Mouse (Mus musculus) liver, embryonic 13.5 days (tissue): ENCODE results near the gene Pld3. TPM values are rescaled to one million over a fixed set of nuclear protein-coding genes. Genes with fewer than 3 reads are reported as not detected.

Experiments used
- polyA plus RNA-seq: library from polyadenylated mRNA; unstranded; fragments of >200 nt; fragmentation: Nextera tagmentation; extraction: Ambion mirVana; gene quantifications from 2 replicates; pipeline ENCODE4 v1.2.1, GENCODE M21; 2015

Pld3 gene
- polyA plus RNA-seq, 1 experiment from 2014 or later, result 53.8 TPM

Other genes with a start within 250 kb of the Pld3 start
- 3.6 and 3.9 TPM in 2 replicates for gene Ltbp4, start 215.5 kb downstream of the Pld3 start, polyA plus RNA-seq
- 23.1 and 25.0 TPM in 2 replicates for gene Shkbp1, start 197.2 kb downstream of the Pld3 start, polyA plus RNA-seq
- gene Gm20479, start 195.8 kb downstream of the Pld3 start, polyA plus RNA-seq, result 0.50 TPM in 1 of 2 replicates, not detected in the other
- 0.07 and 0.10 TPM in 2 replicates for gene Sptbn4, start 105.5 kb downstream of the Pld3 start, polyA plus RNA-seq
- gene Blvrb, start 105.2 kb downstream of the Pld3 start, polyA plus RNA-seq, result 831 and 956 TPM in 2 replicates
- 31.4 and 31.7 TPM in 2 replicates for gene Sertad3, start 79.5 kb downstream of the Pld3 start, polyA plus RNA-seq
- 20.7 and 21.7 TPM in 2 replicates for gene Sertad1, start 66.3 kb downstream of the Pld3 start, polyA plus RNA-seq
- 0.78 and 0.88 TPM in 2 replicates for gene Prx, start 53.9 kb downstream of the Pld3 start, polyA plus RNA-seq
- 0.08 and 0.12 TPM in 2 replicates for gene Hipk4, start 30.0 kb downstream of the Pld3 start, polyA plus RNA-seq
- 19.7 and 22.8 TPM in 2 replicates for gene 2310022A10Rik, start within 50 bp of the Pld3 start, polyA plus RNA-seq
- gene Akt2, start 38.3 kb upstream of the Pld3 start, polyA plus RNA-seq, result 29.6 and 32.3 TPM in 2 replicates
- 0.05 TPM in 1 of 2 replicates, not detected in the other for gene Ttc9b, start 100.7 kb upstream of the Pld3 start, polyA plus RNA-seq
- 1.3 and 1.8 TPM in 2 replicates for gene Map3k10, start 121.4 kb upstream of the Pld3 start, polyA plus RNA-seq
- gene Zfp607b, start 136.1 kb upstream of the Pld3 start, polyA plus RNA-seq, result 0.35 and 0.83 TPM in 2 replicates
- 5.6 and 6.6 TPM in 2 replicates for gene Zfp60, start 178.2 kb upstream of the Pld3 start, polyA plus RNA-seq